Comparison of ENCODE assay signal across 9 mouse cellular contexts in genomic region chr6:65453465-65453864, GRCm38 (mm10).
A peak's percentile ranks its signal among the peaks of the same experiment; 100 is the strongest.
DNase-seq lines count a peak whose midpoint lies in the region; ATAC-seq lines count a peak whose summit lies in the region.
"Had no signal": no experiment of that assay in that cellular context is flagged by ENCODE, and none has a peak within 500 bp of the region (broad histone marks: within the 10 kb centered on the region; RNA-seq: fewer than 3 reads in every experiment).

No protein-coding gene starts in this region.

- H3K4me2 ChIP-seq in limb, embryonic 11.5 days (ENCODE audit: low read depth, severe bottlenecking) = no peak overlapping the region
- no peak overlapping the region for H3K4me2 ChIP-seq in neural tube, embryonic 12.5 days (replicated peaks)
- H3K4me2 ChIP-seq: embryonic facial prominence, embryonic 15.5 days had no signal

- H3K9ac ChIP-seq in limb, embryonic 11.5 days (ENCODE audit: low read length) = no peak overlapping the region
- H3K9ac ChIP-seq in neural tube, embryonic 12.5 days = no peak overlapping the region
- H3K9ac ChIP-seq: embryonic facial prominence, embryonic 15.5 days had no signal

- no peaks in the 10 kb centered on the region for H3K4me1 ChIP-seq in limb, embryonic 11.5 days (ENCODE audit: control insufficient read depth, insufficient read depth, low read length)
- H3K4me1 ChIP-seq in limb, embryonic 10.5 days = no peaks in the 10 kb centered on the region
- no peaks in the 10 kb centered on the region for H3K4me1 ChIP-seq in neural tube, embryonic 12.5 days
- H3K4me1 ChIP-seq: embryonic facial prominence, embryonic 15.5 days had no signal

- H3K27ac ChIP-seq in limb, embryonic 11.5 days (replicated peaks; ENCODE audit: low read depth, low read length) = no peak overlapping the region
- no peak overlapping the region for H3K27ac ChIP-seq in limb, embryonic 10.5 days
- H3K27ac ChIP-seq in neural tube, embryonic 12.5 days = no peak overlapping the region
- H3K27ac ChIP-seq: embryonic facial prominence, embryonic 15.5 days; macrophage had no signal

- H3K4me3 ChIP-seq in limb, embryonic 11.5 days (ENCODE audit: low read depth, low read length) = no peak overlapping the region
- no peak overlapping the region for H3K4me3 ChIP-seq in limb, embryonic 10.5 days
- no peak overlapping the region for H3K4me3 ChIP-seq in neural tube, embryonic 12.5 days
- H3K4me3 ChIP-seq: embryonic facial prominence, embryonic 15.5 days had no signal

- no peaks in the 10 kb centered on the region for H3K36me3 ChIP-seq in limb, embryonic 11.5 days (ENCODE audit: control insufficient read depth, insufficient read depth, low read length)
- H3K36me3 ChIP-seq in limb, embryonic 10.5 days = no peaks in the 10 kb centered on the region
- H3K36me3 ChIP-seq in neural tube, embryonic 12.5 days = no peaks in the 10 kb centered on the region
- H3K36me3 ChIP-seq: embryonic facial prominence, embryonic 15.5 days had no signal

- peak; percentile 47; the same call in 1 of the 2 replicates for ATAC-seq in limb, embryonic 11.5 days (ENCODE audit: insufficient number of reproducible peaks, low FRiP score, low TSS enrichment, low read depth)
- peak; percentile 81 for ATAC-seq in neural tube, embryonic 12.5 days (ENCODE audit: low FRiP score, low read depth)

- no peak for DNase-seq in limb, embryonic 11.5 days (ENCODE audit: low spot score)
- no peak for DNase-seq in limb, embryonic 10.5 days (ENCODE audit: low spot score)
- peak; percentile 5 for DNase-seq in T-cell, adult 2 months (ENCODE audit: low spot score)
- DNase-seq in embryo, embryonic 9.5 days (ENCODE audit: extremely low spot score) = peak; percentile 28
- peak; percentile 3 for DNase-seq in large intestine, adult 2 months (ENCODE audit: low read depth, low spot score)
- no peak for DNase-seq in MN1 (ENCODE audit: low spot score)

- no peaks in the 10 kb centered on the region for H3K27me3 ChIP-seq in limb, embryonic 11.5 days (ENCODE audit: control insufficient read depth, insufficient read depth, low read length)
- H3K27me3 ChIP-seq in limb, embryonic 10.5 days (ENCODE audit: low read depth, poor library complexity, severe bottlenecking) = no peaks in the 10 kb centered on the region
- no peaks in the 10 kb centered on the region for H3K27me3 ChIP-seq in neural tube, embryonic 12.5 days (replicated peaks)
- H3K27me3 ChIP-seq: embryonic facial prominence, embryonic 15.5 days had no signal

- H3K9me3 ChIP-seq in limb, embryonic 11.5 days (ENCODE audit: control insufficient read depth, low read length) = no peaks in the 10 kb centered on the region
- H3K9me3 ChIP-seq in limb, embryonic 10.5 days (replicated peaks) = no peaks in the 10 kb centered on the region
- no peaks in the 10 kb centered on the region for H3K9me3 ChIP-seq in neural tube, embryonic 12.5 days
- H3K9me3 ChIP-seq: embryonic facial prominence, embryonic 15.5 days had no signal

Comparison
In these comparisons a context has a peak if more than half of its experiments do, and no peak if none do; other contexts are left out.
1. DNase-seq: peak in T-cell, adult 2 months (single experiment), embryo, embryonic 9.5 days (single experiment) and large intestine, adult 2 months (single experiment); none in limb, embryonic 11.5 days (single experiment), limb, embryonic 10.5 days (single experiment) and MN1 (single experiment).